Mouse (Mus musculus): Measurements from ENCODE around the gene Dtx3l.
"Not testable (repeated sequence)": the region's sequence is repeated elsewhere in the genome, so short reads cannot be mapped to it uniquely, and the experiment has no call there.

Dtx3l gene

DNA sequence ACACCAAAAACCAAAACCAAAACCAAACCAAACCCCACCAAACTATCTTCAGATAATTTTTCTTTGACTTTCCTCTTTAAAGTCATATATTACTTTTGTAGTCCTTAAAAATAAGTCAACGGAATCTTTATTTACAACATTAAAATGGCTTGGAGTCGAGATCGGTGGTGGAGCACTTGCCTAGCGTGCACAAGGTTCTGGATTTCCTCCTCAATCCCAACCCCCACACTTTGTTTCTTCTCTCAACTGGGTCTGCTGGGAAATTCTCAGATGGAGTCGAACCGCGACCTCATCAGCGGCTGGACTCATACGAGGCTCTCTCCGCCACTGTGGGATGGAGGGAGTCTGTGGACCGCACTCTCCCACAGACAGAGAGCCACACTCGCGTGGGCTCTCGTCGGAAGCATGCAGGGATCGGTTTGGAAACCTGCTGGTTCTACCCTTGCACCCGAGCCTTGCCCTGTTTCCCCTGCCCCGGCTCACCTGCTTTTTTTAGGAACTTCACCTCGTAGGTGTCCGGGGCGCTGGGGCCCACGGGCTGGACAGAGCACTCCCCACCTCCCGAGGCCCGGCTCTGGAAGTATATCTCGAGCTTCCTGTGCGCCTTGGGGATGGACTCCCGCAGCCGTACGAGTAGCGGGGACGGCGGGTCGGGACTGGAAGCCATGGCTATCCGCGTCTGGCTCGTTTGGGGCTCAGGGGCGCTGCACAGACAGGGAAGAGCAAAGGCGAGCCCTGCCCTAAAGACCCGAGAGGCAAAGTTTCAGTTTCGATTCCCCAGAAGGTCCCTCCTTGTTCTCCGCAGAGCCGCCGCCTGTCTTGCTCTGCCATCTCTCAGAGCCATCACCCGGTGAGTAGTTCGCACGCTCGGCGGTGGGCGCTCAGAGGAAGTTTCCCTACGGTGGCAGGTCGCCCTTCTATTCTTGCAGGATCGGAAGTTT is at the start of gene Dtx3l, which contains the start of gene Parp9:
Gene Dtx3l, minus strand, starts transcription at position 941 of the 941 bp plus-strand sequence.
Gene Parp9, plus strand, starts transcription at position 260 of the 941 bp plus-strand sequence.
- CTCF ChIA-PET: interaction anchor here (0.5 kb wide), 1 partner anchor 1844 kb away, joined by 5 read pairs; no protein-coding TSS in a partner anchor

DNA sequence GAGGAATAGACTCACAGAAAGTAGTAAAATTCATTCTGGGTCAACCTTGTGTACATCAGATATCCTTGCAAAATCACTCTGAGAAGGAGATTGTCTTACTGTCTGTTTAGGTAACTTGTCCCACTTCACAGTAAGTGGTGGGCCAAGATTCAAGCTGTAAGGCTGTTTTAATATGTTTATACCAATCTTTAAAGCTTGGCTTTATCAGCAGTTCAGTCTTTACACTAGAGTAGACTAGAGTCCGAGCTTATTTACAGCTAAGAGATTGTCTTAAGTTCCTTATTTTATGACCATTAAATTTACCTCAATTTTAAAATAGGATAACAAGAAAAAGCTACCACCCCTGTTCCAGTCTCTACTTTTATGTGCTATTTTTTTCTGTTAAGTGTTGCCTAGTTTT is 49.0 kb upstream of the Dtx3l start:
- CTCF ChIA-PET: no interaction called here

DNA sequence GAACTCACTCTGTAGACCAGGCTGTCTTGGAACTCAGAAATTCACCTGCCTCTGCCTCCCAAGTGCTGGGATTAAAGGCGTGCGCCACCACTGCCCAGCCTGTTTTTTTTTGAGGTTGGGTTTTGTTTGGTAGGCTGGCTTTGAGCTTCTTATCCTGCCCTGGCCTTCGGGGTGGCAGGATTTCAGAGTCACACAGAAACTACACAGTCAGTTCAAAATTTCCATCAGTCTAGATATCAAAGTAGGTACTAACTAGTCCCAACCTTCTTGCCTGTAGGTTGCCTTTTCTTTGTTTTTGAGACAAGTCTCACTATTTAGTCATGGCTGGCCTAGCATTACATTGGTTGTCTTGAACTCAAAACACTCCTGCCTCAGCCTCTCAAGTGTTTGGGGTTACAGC is 45.5 kb upstream of the Dtx3l start:
- CTCF ChIA-PET: interaction anchor here (0.6 kb wide), 1 partner anchor 28 kb away, joined by 7 read pairs; no protein-coding TSS in a partner anchor

DNA sequence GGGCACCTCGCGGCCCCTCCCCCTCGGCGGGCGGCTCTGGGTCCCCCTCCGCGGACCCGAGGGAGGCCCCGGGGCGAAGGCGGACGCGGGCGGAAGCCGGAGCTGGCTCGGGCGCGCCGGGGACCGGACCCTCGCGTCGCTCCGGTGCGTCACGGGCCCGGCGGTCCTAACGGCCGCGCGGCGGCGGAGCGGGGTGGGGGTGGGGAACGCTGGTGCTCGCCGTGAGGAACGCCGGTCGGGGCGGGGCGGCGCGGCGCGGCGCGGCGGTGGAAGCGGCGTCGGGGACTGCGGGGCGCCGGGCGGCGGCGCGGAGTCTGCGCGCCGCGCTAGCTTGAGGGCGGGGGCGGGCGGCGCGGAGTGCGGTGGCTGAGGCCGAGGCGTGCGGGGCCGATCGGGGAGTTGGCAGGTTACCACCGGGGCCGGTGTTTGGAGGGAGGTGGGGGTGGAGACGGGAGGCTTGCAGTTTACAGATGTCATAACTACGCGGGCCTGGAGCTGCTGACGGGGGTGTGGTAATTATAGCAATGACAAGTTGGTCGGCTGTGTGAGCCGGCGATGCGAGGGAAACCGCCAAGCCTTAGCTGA is 44.7 kb upstream of the Dtx3l start:
- CTCF ChIA-PET: interaction anchor here (0.6 kb wide), 1 partner anchor 29 kb away, joined by 7 read pairs; no protein-coding TSS in a partner anchor

DNA sequence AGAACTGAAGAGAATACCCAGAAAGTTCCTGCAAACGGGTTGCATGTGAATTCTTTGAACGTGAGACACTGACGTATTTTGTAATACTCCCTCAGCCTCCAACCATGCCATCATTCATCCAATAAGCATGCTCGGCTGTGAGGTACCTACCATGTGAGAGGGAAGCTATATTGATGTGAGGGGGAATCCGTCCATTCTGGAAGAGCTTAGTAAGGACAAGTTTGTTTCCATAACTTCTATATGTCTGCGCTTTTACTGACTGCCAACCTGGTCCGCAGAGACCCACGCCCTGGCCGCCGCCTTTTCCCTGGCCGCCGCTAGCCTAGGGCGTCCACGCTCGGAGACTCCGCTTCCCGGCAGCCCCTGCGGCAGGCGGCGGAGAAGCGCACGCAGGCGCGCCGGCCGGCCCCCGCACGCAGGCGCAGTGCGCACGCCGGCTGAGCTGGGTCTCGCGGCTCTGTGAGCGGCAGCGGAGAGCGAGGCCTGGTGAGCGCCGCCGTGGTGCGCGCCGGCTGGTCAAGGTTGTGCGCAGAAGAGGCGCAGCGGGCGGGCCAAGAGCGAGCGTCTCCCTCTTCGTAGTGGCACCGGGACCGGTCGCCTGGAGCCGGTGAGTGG is 44.1 kb upstream of the Dtx3l start:
- CTCF ChIA-PET: no interaction called here

DNA sequence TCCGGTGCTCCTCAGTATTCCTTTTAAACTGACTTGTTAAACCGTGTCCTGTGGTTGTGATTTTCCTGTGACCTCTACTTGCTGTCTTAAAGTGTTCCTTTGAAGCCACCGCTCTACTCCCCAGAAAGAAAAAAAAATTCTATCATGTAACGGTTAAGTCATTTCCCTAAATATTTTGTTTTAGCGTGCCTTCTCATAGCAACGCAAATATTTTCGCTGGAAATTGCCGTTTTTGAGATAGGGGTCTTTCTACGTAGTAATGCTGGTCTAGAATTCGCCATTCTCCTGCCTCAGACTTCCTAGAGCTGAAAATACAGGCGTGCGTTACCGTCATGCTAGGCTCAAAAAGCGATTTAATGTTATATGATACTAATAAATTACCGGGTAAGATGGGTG is 43.6 kb upstream of the Dtx3l start:
- CTCF ChIA-PET: no interaction called here

DNA sequence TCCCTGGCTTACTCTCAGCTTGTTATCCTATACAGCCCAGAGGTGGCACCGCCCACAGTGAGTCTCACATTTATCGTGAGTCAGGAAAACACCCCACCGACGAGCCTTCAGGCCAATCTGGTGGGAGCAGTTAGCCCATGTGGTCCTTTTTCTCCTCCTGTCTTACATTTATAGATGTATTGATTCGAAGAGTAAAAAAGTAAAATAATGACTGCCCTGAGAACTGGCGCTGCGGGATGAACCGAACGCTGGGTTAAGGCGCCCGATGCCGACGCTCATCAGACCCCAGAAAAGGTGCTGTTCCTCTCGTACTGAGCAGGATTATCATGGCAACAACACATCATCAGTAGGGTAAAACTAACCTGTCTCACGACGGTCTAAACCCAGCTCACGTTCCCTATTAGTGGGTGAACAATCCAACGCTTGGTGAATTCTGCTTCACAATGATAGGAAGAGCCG is 42.4 kb upstream of the Dtx3l start:
- CTCF ChIA-PET: no interaction called here

DNA sequence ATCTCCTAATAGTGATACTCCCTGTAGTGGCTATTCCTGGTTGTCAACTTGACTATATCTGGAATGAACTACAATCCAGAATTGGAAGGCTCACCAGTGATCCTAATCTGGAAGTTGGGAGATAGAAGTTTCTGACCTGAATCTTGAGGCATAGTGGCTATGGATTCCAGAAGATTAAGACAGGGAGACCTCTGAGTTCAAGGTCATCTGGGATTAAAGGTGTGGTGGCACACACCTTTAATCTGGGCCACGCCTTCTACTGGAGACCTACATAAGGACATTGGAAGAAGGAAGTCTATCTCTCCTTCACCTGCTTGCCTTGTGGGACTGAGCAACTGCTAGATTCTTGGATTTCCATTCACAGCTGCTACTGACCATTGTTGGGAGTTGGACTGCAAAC is 39.5 kb upstream of the Dtx3l start, which contains the start of gene Kpna1:
Gene Kpna1, plus strand, starts transcription at position 301 of the 400 bp plus-strand sequence.
- CTCF ChIA-PET: not testable (repeated sequence)

DNA sequence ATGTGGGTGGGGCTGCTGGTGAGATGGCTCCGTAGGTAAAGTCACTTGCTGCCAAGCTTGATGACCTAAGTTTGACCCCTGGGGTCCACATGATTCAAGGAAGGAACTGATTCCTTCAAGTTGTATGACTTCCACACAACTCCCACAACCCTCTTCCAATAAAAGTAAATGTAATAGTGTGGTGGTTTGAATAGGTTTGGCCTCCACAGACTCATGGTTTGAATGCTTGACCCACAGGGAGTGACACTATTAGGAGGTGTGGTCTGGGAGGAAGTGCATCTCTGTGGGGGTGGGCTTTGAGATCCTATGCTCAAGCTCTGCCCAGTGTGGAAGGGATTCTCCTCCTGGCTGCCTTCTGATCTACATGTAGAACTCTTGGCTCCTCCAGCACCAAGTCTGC is 35.1 kb upstream of the Dtx3l start:
- CTCF ChIA-PET: interaction anchor here (0.7 kb wide), 1 partner anchor 1709 kb away, joined by 5 read pairs; no protein-coding TSS in a partner anchor

DNA sequence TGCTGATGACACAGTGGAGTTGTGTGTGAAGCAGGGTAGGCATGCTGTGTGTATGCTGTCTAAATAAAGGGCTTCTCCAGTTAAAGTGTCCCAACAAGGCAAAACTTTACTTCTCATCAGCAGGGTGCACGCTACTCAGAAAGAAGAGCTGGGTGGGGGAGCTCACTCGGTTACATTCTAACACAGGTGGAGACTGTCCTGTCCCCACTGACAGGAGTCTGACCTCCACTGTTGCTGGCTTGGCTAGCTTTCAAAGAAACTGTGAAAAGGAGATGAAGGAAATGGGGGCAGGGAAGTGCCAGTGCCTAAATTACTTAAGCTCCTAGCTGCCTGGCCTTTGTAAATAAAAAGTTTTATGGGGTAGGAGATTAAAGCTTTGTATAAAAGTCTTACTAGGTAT is 29.2 kb upstream of the Dtx3l start:
- CTCF ChIA-PET: no interaction called here

DNA sequence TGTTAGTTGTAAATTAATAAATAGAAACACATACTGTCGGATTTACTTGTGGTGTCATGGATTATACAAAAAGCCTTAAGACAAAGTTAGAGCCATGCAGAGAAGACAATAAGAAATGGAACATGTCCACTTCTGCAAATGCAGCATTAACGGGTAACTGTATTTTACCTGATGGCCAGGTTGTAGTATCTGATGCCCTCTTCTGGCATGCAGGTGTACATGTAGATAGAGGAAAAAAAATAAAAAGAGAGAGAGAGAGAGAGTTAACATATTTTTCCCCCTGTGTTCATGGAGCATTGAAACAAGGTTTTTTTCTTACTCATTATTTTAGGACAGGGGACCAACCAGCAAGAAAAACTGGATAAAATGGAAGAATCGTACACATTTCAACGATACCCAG is 28.4 kb upstream of the Dtx3l start:
- CTCF ChIA-PET: no interaction called here

DNA sequence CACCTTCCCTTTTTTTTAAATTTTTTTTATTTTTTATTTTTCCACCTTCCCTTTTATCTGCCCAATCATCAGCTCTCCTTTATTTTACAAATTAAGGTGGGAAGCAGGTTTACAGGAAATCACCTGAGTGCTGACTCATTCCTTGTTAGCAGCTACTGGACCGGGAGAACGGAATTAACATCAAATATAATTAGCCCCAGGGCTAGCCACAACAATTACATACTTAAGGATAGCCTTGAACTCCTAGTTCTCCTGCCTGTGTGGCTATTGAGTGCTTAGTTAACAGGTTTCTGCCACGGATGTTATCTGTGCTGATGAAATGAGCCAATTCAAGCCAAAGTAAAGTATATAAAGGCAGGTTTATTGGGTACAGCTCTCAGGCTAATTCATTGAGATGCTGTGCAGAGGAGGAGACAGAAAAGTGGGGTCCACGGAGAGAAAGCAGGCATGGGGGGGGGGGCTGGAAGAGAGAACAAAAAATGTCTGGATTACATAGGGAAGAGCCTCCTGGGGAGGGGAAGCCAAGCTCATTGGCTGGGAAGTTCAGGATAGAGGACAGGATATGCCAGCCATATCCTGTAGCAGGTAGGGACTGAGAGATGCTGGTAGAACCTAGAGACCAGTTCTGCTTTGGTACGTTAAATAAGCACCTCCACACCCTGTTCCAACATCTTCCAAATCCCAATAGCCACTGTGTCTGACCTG is 27.6 kb upstream of the Dtx3l start:
- CTCF ChIA-PET: no interaction called here

DNA sequence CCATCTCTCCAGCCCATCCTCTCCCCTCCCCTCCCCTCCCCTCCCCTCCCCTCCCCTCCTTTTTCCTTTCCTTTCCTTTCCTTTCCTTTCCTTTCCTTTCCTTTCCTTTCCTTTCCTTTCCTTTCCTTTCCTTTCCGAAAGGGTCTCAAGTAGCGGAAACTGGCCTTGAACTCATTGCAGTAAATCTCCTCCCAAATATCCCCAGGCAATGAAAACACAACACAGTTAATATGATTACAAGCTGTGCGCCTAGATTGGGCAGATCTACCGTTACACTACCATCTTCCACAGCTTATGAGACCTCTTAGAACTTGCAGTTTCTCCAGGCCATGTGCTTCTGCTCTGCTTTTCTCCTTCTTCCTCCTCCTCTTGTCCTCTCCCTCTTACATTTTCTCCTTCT is 27.0 kb upstream of the Dtx3l start:
- CTCF ChIA-PET: not testable (repeated sequence)

DNA sequence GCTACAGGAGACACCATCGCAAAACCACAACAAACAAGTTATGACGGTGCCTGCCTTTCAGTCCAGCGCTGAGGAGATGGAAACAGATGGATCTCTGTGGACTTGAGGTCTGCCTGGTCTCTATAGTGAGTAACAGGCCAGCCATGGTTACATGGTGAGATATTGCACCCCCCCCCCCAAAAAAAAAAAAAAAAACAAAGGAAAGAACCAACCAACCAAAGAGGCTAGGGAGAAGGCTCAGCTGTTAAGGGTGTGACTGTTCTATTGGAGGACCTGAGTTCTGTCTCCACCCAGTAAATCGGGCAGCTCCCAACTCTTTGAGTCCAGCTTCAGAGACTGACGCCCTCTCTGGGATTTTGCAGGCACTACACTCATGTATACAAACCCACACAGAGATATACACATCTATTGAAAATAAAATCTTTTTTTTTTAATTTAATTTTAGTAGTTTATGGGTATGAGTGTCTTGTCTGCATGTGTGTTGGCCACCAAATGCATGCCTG is 13.7 kb upstream of the Dtx3l start:
- CTCF ChIA-PET: interaction anchor here (0.7 kb wide), 1 partner anchor 90 kb away, joined by 24 read pairs; no protein-coding TSS in a partner anchor

DNA sequence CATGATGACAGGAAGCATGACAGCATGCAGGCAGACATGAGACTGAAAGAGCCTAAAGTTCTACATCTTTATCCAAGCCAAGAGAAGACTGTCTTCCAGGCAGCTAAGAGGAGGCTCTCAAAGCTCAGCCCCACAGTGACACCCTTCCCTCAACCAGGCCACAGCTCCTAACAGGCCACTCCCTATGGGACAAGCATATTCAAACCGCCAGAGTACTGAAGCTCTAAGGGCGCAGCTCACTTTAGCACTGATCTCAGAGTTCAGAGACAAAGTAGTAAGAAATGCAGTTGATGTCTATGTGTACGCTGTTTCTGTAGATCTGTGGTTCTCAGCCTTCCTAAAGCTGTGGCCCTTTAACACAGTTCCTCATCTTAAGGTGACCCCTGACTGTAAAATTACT is 12.3 kb upstream of the Dtx3l start:
- CTCF ChIA-PET: no interaction called here

DNA sequence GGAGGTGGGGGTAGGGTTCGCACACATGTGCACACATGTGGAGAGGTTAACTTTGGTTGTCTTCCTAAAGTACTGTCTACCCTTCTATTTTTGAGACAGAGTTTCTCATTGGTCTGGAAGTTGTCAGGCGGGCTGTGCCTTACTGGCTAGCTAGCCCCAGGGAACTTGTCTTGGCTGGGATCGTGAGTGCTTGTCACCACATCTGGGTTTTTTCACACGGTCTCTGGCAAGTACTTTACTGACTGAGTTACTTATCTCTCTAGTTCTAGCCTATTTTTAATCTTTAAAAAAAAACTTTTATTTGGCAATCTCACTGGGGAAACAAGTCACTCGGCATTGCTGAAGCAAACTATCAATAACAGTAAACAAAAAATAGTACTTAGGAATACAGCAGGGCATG is 10.3 kb upstream of the Dtx3l start:
- CTCF ChIA-PET: no interaction called here

DNA sequence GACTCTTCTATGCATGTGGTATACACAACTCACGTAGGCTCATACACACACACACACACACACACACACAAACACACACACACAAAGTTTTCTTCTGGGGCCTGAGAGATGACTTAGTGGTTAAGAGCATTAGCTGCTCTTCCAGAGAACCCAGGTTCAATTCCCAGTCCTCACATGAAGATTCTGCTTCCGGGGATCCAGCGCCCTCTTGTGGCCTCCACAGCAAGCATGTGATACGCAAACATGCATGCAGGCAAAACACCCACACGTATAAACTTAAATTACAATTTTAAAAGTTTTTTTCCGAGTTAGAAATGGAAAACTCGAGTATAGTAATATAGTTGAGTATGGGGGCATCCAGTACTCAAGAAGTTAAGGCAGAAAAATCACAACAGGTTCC is 2.4 kb upstream of the Dtx3l start:
- CTCF ChIA-PET: interaction anchor here (0.6 kb wide), 1 partner anchor 69 kb away, joined by 3 read pairs; no protein-coding TSS in a partner anchor

DNA sequence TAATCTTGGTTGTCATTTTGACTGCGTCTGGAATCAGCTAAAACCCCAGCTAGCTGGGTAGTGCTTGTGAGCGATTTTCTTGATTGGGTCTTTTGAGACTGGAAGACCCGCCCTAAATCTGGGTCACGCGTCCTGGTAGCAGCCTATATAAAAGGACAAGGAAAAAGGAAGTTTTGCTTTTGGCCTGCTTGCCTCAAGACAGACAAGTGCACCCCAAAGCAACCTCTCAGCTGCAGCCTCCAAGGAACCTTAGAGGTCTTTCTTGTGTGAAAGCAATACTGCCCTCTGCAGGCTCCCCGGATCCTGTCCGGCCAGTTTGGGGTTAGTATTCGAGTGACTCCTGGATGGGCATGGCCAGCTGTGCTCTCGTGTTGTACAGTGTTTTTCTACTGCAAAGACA is 739 bp upstream of the Dtx3l start:
- CTCF ChIA-PET: interaction anchor here (0.7 kb wide), 2 partner anchors 68 to 267 kb away, joined by 7 read pairs; no protein-coding TSS in a partner anchor

DNA sequence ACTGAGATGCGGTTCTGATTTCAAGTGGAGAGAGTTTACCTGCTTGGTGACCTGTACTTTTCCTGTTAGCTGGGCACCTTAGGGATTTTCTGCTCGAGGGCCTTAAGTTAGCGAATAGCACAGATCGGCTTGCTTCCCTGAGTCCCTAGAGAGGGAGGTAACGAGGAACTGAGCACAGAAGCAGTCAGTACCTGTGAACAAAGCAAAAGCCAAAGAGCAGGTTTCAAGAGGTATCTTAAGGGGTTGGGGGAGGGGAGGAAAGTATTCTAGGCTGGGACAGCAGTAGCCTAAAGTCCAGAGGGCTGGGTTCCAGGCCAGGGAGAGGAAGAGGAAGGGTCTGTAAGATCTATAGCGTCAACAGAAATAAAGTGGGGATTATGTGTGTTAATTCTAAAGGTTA is 310 bp upstream of the Dtx3l start:
- CTCF ChIA-PET: no interaction called here

DNA sequence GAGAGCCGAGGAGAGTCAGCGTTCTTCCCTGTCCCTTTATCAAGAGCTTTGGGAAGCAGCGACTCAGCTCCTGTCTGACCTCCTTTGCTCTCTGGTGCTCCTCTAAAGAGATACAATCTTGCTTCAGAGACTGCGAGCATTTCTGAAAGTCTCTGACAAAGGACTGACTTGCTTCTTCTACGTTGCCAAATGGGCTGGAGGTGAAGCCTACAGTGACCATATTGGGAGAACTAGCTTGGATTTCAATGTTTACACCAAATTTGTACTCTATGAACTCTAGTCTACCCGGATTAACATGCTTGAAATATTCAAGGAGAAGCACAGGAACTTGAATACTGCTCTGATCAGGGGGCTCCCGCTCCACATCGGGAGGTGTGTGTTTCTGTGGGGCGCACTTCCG is 5.8 kb downstream of the Dtx3l start:
- CTCF ChIA-PET: no interaction called here
